Mouse (Mus musculus) thymus, postnatal 0 days (tissue): ENCODE measurements around the gene Zbtb43. TPM values are rescaled to one million over a fixed set of nuclear protein-coding genes. Genes with fewer than 3 reads are reported as not detected.

ENCODE experiments used
- DNase-seq: peaks from one replicate; pipeline ENCODE4 v3.0.0-alpha.2; 2015; ENCODE audit warnings: low spot score
- polyA plus RNA-seq: library from polyadenylated mRNA; unstranded; fragments of >200 nt; fragmentation: Nextera tagmentation; extraction: Ambion mirVana; gene quantifications from 2 replicates; pipeline ENCODE4 v1.2.1, GENCODE M21; 2015

Gene Zbtb43
- polyA plus RNA-seq: 16.7 and 17.5 TPM in 2 replicates

GRCm38 (mm10) chr2:33468466-33469097, at the start of gene Zbtb43:
Zbtb43 (minus strand) TSS chr2:33468559.
- DNase-seq: peak; percentile 98

GRCm38 (mm10) chr2:33515856-33516255, 47.5 kb upstream of the Zbtb43 start:
- no peak for DNase-seq

GRCm38 (mm10) chr2:33515431-33515830, 47.1 kb upstream of the Zbtb43 start:
- no peak for DNase-seq

DNA sequence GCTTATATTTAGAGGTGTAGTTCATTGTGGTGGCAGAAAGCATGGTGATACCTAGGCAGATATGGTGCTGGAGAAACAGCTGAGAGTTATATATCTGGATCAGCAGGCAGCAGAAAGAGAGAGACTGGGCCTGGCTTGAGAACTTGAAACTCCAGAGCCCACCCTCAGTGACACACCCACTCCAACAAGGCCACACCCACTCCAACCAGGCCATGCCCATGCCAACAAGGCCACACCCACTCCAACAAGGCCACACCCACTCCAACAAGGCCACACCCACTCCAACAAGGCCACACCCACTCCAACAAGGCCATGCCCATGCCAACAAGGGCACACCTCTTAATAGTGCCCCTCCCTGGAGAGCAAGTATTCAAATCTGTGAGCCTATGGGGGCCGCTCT, 42.4 kb upstream of the Zbtb43 start:
- no peak for DNase-seq

DNA sequence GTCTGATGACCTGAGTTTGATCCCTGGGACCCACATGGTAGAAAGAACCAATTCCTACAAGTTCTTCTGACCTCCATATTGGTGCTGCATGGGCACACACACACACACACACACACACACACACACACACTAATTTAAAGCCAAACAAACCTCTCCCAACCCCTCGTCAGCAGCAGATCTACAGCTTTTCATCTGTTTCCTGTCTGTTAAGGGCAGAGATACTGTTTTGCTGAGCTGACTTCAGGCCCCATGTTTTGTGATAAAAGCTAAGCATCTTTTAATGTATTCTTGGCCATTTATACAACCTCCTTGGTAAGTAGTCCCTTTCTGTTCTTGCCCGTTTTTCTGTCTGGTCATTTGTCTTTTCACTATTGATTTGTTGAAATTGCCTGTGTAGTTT, 34.2 kb upstream of the Zbtb43 start:
- no peak for DNase-seq

GRCm38 (mm10) chr2:33498280-33498679, 29.9 kb upstream of the Zbtb43 start:
- no peak for DNase-seq

DNA sequence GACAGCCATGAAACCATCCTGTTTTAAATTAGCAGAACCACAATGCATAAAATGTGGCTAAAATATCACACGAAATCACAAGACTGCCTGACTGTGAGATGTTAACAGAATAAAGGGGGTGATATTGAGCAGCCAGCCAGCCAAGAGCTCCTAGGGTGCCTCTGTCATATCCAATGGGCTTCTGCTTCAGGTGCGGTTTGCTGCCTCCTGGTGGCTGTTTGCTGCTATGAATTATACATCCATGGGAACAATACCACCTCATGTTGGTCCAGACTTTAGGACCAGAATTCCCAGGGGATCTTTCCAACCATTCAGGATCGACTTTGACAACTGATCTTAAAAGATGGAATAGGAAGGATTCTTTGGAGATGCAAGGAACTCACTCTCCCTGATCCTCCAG, 27.3 kb upstream of the Zbtb43 start:
- peak; percentile 33 for DNase-seq

GRCm38 (mm10) chr2:33492041-33492440, 23.7 kb upstream of the Zbtb43 start:
- no peak for DNase-seq

GRCm38 (mm10) chr2:33489565-33489964, 21.2 kb upstream of the Zbtb43 start:
- DNase-seq: no peak

DNA sequence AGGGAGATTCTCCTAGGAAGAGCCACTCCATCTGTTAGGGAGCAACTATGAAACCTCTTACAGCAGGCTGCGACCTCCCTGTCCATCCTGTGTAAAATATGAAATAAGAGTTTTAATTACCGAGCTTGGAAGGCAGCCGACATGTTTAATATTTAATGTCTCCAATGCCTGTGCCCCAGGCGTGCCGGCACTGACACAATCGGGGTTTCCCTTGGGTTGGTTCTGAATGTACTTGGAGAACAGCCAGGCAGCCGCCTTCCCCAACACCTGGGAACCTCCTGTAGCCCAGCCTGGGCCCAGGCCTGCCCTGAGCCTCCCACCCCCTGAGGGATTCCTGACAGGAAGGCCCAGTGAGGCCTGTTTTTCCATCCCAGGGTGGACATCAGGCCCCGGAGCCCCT, 19.0 kb upstream of the Zbtb43 start:
- no peak for DNase-seq

GRCm38 (mm10) chr2:33486866-33487265, 18.5 kb upstream of the Zbtb43 start:
- peak; percentile 59 for DNase-seq

DNA sequence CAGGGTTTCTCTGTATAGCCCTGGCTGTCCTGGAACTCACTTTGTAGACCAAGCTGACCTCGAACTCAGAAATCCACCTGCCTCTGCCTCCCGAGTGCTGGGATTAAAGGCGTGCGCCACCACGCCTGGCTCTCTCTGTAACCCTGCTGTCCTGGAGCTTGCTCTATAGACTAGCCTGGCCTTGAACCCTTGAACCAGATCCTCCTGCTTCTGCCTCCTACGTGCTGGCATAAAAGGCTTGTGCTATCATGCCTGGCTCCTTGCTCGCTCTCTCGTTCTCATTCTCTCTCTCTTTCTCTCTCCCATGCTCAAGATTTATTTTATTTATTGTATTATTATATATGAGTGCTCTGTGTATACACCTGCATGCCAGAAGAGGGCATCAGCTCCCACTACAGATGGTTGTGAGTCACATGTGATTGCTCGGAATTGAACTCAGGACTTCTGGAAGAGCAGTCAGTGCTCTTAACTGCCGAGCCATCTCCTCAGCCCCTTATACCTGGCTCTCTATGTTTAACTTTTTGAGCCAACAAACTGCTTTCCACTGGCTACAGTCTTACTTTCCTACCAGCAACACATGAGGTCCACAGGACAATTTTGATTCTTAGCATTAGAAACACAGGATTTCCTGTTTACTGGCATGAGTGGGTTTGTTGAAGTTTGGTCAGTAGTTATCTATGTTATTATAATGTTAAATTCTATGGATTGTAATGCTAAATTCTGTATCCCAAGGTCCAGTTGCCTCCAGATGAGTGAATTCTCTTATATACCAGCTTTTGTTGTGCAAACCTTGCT, 9.8 kb upstream of the Zbtb43 start:
- no peak for DNase-seq

- DNase-seq: no peak
These were observed 7.6 kb upstream of the Zbtb43 start for GRCm38 (mm10) chr2:33475961-33476360.

GRCm38 (mm10) chr2:33467546-33468465, 553 bp downstream of the Zbtb43 start:
- DNase-seq: no peak

DNA sequence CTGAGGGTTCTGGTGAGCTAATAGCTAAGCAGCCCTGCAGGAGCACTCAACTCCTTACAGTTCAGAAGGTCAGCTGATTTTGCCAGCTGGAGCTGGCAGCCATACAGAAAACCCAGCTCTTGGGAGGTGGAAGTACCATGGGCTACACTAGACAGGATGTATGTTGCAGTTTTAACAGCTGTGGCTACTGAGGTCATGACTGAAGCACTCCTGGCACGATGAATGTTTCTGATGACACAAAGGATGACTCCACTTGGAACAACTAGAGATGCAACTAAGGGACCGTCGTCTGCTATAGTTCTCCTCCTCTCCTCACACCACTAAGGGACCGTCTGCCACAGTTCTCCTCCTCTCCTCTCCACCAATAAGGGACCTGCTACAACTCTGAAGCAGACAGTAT, 2.4 kb downstream of the Zbtb43 start:
- DNase-seq: peak; percentile 22

DNA sequence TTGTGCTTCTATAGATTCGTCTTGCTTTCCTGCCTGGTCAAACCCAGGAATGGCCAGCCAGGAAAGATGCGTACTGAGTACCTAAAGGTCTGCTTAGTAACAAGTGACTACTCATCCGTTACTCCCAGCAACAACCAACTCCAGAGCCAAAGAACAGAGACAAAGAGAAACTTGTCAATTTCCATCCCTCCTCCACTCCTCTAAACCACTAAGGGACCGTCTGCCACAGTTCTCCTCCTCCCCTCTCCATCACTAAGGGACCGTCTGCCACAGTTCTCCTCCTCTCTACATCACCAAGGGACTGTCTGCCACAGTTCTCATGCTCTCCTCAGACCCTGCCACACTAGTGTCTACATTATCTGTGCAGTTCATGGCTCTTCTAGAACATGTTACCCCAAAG, 3.1 kb downstream of the Zbtb43 start:
- no peak for DNase-seq

DNA sequence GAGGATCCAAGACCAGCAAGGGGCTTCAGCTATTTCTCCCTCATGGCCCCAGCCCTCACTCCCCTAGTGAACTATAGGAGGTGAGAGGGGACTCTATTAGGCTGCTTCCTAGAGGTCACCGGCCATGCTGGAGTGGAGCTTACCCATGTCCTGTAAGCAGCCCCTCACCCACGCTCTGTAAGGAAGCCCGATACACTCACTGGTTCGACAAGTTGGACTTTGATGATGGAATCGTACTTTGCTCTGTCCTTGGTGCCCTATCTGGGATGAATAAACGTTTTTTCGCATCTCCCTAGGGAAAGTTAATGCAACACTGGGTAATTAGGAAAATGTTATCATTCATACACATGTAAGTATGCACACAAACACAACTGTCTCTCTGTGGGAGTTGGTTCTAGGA, 6.3 kb downstream of the Zbtb43 start:
- DNase-seq: no peak

- no peak for DNase-seq
These were observed 7.3 kb downstream of the Zbtb43 start for GRCm38 (mm10) chr2:33461066-33461465.

- no peak for DNase-seq
These were observed 8.7 kb downstream of the Zbtb43 start for GRCm38 (mm10) chr2:33459660-33460059.

DNA sequence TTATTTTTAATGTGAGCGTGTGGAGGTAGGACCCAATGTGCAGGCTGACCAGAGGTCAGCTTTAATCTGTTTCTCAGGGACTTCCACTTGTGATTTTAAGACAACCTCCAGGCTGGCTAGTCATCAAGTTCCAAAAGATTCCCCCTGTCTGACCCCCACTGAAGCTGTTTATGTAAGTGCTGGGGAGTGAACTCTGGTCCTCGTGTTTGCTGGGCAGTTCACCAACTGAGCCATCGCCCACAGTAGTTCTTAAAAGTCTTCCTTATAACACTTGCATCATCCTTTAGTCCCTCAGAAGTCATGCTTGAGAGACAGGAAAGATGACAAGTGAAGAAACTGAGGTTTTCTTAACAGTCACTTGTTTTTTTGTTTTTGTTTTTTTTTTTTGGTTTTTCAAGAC, 11.7 kb downstream of the Zbtb43 start:
- no peak for DNase-seq

- DNase-seq: no peak
These were observed 12.1 kb downstream of the Zbtb43 start for GRCm38 (mm10) chr2:33456242-33456641.

- DNase-seq: no peak
These were observed 13.0 kb downstream of the Zbtb43 start for GRCm38 (mm10) chr2:33455350-33455749.
